Mouse (Mus musculus) gastrocnemius, postnatal 14 days (tissue): ENCODE data around the gene Hist2h3b. TPM values are rescaled to one million over a fixed set of nuclear protein-coding genes. Genes with fewer than 3 reads are reported as not detected.
"Not testable (repeated sequence)": the region's sequence is repeated elsewhere in the genome, so short reads cannot be mapped to it uniquely, and the experiment has no call there.

ENCODE experiments used
- DNase-seq: peaks from one replicate; pipeline ENCODE4 v3.0.0; 2021; ENCODE audit warnings: mixed read lengths
- intact Hi-C: fragments of 180-260 bp; cut with DNase I; formaldehyde crosslinking; loops from one replicate; pipeline ENCODE4 v1.15.1; 2025; ENCODE audit warnings: low total_unique reads
- long read RNA-seq, 2 experiments: library from polyadenylated mRNA; stranded (forward); transcript quantifications; one replicate each; pipeline ENCODE4 v2.0.0; 2021
- total RNA-seq, 2 experiments: library from RNA; stranded (reverse); gene quantifications; 2 replicates each; pipeline ENCODE4 v1.2.3; 2021

Gene Hist2h3b
- 100 to 1,000 TPM; 154 to 189 TPM for total RNA-seq
- long read RNA-seq, experiment 1, result 0 reads
- long read RNA-seq, experiment 2, result 0 reads

GRCm38 (mm10) chr3:96268051-96268775 is at the start of gene Hist2h3b:
Hist2h3b (plus strand) TSS chr3:96268654.
- DNase-seq, result peak; percentile 71
- intact Hi-C loops, result no loop called here

- intact Hi-C loops, result no loop called here
- no peak for DNase-seq
Observed at GRCm38 (mm10) chr3:96219191-96219641, 49.2 kb upstream of the Hist2h3b start.

DNA sequence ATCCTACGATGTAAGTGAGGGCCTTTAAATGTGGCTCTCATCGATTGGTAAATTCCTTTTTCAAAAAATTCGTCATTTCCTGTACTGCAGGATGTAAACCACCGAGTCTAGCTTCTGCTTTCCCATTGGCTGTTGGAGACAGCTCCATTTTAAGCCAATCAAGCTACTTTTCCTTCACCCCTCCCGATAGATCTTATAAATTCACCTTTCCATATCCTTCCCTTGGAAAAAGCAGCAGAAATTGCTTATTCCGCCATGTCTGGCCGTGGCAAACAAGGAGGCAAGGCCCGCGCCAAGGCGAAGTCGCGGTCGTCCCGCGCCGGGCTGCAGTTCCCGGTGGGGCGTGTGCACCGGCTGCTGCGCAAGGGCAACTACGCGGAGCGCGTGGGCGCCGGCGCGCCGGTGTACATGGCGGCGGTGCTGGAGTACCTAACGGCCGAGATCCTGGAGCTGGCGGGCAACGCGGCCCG is 48.8 kb upstream of the Hist2h3b start, which contains the start of the genes Bola1 and Hist2h2ab:
TSS of gene Bola1 (minus strand) at position 49 of the 470 bp plus-strand sequence.
TSS of gene Hist2h2ab (plus strand) at position 205 of the 470 bp plus-strand sequence.
- intact Hi-C loops, result no loop called here
- DNase-seq, result peak; percentile 70

DNA sequence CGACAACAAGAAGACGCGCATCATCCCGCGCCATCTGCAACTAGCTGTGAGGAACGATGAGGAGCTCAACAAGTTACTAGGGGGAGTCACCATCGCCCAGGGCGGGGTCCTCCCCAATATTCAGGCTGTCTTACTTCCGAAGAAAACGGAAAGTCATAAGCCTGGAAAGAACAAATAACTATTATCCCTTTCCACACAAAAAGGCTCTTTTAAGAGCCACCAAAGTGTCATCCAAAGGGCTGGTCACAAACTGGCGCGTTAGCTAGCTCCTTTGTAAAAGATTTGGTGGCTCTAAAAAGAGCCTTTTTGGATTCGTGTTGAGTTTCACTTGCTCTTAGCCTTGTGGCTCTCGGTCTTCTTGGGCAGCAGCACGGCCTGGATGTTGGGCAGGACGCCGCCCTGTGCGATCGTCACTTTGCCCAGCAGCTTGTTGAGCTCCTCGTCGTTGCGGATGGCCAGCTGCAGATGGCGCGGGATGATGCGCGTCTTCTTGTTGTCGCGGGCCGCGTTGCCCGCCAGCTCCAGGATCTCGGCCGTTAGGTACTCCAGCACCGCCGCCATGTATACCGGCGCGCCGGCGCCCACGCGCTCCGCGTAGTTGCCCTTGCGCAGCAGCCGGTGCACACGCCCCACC is 48.2 kb upstream of the Hist2h3b start:
- intact Hi-C loops, DNase-seq: not testable (repeated sequence)

GRCm38 (mm10) chr3:96220765-96221639 is 47.5 kb upstream of the Hist2h3b start, which contains the start of the genes Hist2h2ac and Hist2h2be:
Hist2h2ac (minus strand) TSS chr3:96220880.
Hist2h2be (plus strand) TSS chr3:96221119.
- intact Hi-C loops, result no loop called here
- DNase-seq, result peak; percentile 70

- intact Hi-C loops, result no loop called here
- no peak for DNase-seq
Observed at GRCm38 (mm10) chr3:96221640-96222038, 46.8 kb upstream of the Hist2h3b start.

DNA sequence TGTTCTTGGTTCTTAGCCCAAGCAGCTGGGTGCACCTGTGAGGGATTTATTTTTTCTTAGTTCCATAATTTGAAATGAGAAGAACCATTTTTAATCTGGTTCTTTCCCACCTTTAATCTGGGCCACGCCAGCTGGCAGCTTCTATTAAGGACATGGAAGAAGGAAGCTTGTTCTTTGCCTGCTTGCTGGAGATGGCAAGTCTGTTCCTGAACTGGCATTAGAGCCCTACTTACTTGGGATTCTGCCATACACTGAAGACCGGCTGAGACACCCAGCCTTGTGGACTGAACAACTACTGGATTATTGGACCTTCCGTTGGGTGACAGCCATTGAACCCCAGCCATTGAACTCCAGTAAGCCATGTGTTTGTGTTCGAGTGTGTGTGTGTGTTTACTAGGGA is 45.7 kb upstream of the Hist2h3b start:
- intact Hi-C loops, result no loop called here
- no peak for DNase-seq

GRCm38 (mm10) chr3:96225421-96225820 is 43.0 kb upstream of the Hist2h3b start:
- DNase-seq, result no peak
- intact Hi-C loops, result no loop called here

GRCm38 (mm10) chr3:96226695-96227648 is 41.5 kb upstream of the Hist2h3b start:
- no peak for DNase-seq
- intact Hi-C loops, result no loop called here

- no peak for DNase-seq
- intact Hi-C loops, result no loop called here
Observed at GRCm38 (mm10) chr3:96228828-96229227, 39.6 kb upstream of the Hist2h3b start.

- intact Hi-C loops, result loop anchor here (10.0 kb wide), 1 partner anchor 156 kb away; no protein-coding TSS in a partner anchor
- DNase-seq, result no peak
Observed at GRCm38 (mm10) chr3:96230404-96230803, 38.0 kb upstream of the Hist2h3b start.

GRCm38 (mm10) chr3:96230910-96231757 is 37.3 kb upstream of the Hist2h3b start:
- intact Hi-C loops, result loop anchor here (10.0 kb wide), 1 partner anchor 156 kb away; no protein-coding TSS in a partner anchor
- DNase-seq, result no peak

DNA sequence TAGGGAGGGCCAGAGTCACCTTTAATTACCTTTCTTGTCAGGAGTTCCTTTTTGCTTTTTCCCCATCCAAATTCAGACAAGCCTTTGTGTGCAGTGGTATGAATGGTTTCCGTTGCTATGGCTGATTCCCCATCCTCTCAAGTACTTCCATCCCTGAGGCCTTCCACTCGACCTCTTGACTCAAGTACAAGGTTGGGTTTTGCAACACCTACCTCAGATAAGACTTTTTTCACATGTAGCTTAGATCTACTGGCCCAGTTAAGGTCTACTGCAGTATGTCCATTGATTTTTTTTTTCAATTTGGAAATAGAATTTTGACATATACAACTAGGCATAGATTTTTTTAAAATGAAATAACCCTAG is 36.7 kb upstream of the Hist2h3b start:
- intact Hi-C loops, result loop anchor here (10.0 kb wide), 1 partner anchor 157 kb away; no protein-coding TSS in a partner anchor
- no peak for DNase-seq

- DNase-seq, result no peak
- intact Hi-C loops, result loop anchor here (10.0 kb wide), 1 partner anchor 160 kb away; no protein-coding TSS in a partner anchor
Observed at GRCm38 (mm10) chr3:96234914-96235313, 33.5 kb upstream of the Hist2h3b start.

GRCm38 (mm10) chr3:96235836-96236235 is 32.6 kb upstream of the Hist2h3b start:
- intact Hi-C loops, result loop anchor here (10.0 kb wide), 1 partner anchor 161 kb away; no protein-coding TSS in a partner anchor
- no peak for DNase-seq

- intact Hi-C loops, result loop anchor here (10.0 kb wide), 1 partner anchor 162 kb away; no protein-coding TSS in a partner anchor
- no peak for DNase-seq
Observed at GRCm38 (mm10) chr3:96236834-96237334, 31.6 kb upstream of the Hist2h3b start.

DNA sequence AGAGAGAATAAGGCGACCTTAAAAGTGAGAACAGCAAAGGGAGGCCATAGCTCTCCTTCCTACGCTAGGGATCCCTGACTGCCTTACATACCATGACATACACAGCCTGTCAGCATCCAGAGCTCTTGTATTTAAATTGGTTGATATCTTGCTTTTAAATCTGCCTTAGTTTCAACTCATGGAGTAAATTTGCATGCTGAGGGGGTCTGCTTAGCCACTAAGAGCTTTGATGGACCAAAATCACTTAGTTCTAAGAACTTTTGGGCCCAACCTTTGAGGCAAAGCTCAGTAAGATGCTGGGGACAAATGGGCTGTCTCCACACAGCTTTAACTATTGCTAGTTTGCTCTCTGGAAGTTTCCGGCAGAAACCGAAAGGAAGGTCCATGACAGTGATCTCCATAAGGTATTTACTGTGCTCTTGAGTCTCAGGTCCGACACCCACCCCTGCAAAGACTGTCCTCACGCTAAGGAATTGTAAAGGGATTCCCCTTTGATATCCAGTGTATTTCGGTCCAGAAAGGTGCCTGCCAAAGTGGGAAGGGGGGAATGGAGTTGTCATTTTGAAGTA is 31.0 kb upstream of the Hist2h3b start:
- intact Hi-C loops, result loop anchor here (10.0 kb wide), 1 partner anchor 163 kb away; no protein-coding TSS in a partner anchor
- no peak for DNase-seq
